Mouse (Mus musculus) C3H10T1/2 (cell line): Measurements from ENCODE around the gene Kcnab1. TPM values are rescaled to one million over a fixed set of nuclear protein-coding genes. Genes with fewer than 3 reads are reported as not detected.

ENCODE experiments used
- polyA plus RNA-seq, 2 experiments: library from polyadenylated mRNA; unstranded; fragments of >200 nt; fragmentation: generic; extraction: Trizol; gene quantifications; one replicate each; pipeline ENCODE4 v1.2.1; 2012; ENCODE audit warnings: missing spikeins in 2 of 2

The Kcnab1 gene
- polyA plus RNA-seq = under 1 TPM; 0.05 to 0.30 TPM

GRCm38 (mm10) chr3:65108945-65109921 is at the start of gene Kcnab1:
Gene Kcnab1 (plus strand): TSS chr3:65109384.

GRCm38 (mm10) chr3:65392421-65392817 is 283.2 kb downstream of the Kcnab1 start, which contains the start of gene Ssr3:
Gene Ssr3 (minus strand): TSS chr3:65392623.

